Mouse (Mus musculus) testis, adult 2 months (tissue): Measurements from ENCODE around the gene Krtap27-1.

ENCODE experiments used
- CTCF ChIP-seq: fragments of 200-500 bp; IDR thresholded peaks from 2 replicates; pipeline ENCODE4 v1.5.1; 2012; ENCODE audit warnings: low read depth, mild to moderate bottlenecking, inconsistent platforms, low read length, moderate library complexity; ENCODE audit not compliant: control insufficient read depth, insufficient read depth, insufficient replicate concordance
- POLR2A ChIP-seq: fragments of 200-500 bp; IDR thresholded peaks from 2 replicates; pipeline ENCODE4 v1.6.1; 2012; ENCODE audit warnings: low read depth, mild to moderate bottlenecking, inconsistent platforms, low read length, moderate library complexity; ENCODE audit not compliant: control insufficient read depth

DNA sequence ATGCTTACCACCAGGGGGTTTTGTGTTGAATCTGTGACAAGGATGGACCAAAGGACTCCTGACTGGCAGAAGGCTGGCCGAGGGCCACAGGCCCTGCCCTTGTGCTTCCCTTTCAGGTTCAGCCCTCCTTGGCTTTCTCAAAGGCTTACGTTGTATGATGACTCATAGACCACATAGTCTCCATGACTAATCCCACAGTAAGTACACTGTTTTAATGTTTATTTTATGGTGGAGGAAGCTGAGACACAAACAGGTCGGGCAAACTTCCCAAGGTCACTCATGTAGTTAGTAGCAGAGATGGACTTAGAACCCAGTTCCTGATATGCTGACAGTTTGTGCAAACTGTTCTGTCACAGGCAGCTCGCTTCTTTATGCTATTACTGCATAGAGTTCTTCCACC, 39.3 kb upstream of the Krtap27-1 start:
- TF ChIP-seq CTCF (no peak), POLR2A (no peak)
